Mouse (Mus musculus) limb, embryonic 12.5 days (tissue): ENCODE data around the gene Slc22a16. TPM values are rescaled to one million over a fixed set of nuclear protein-coding genes. Genes with fewer than 3 reads are reported as not detected.
A peak's percentile ranks its signal among the peaks of the same experiment; 100 is the strongest.
"Not testable (repeated sequence)": the region's sequence is repeated elsewhere in the genome, so short reads cannot be mapped to it uniquely, and the experiment has no call there.

Source experiments
- ATAC-seq: fragments of 200-750 bp; cut with Nextera tagmentation; 2 replicates; pipeline ENCODE4 v1.8.0; 2017; ENCODE audit warnings: low read depth, moderate TSS enrichment; ENCODE audit not compliant: insufficient number of reproducible peaks, insufficient read depth, low FRiP score, low TSS enrichment
- H3K27ac ChIP-seq: fragments of 300-500 bp; sonication (generic); 2 replicates; pipeline ENCODE4 v1.5.1; 2016; ENCODE audit warnings: mild to moderate bottlenecking, moderate library complexity
- H3K27me3 ChIP-seq: fragments of 300-500 bp; sonication (generic); 2 replicates; pipeline ENCODE4 v1.6.1; 2016; ENCODE audit warnings: mild to moderate bottlenecking, moderate library complexity
- H3K36me3 ChIP-seq: fragments of 300-500 bp; sonication (generic); 2 replicates; pipeline ENCODE4 v1.6.1; 2016; ENCODE audit warnings: mild to moderate bottlenecking, moderate library complexity
- H3K4me1 ChIP-seq: fragments of 300-500 bp; sonication (generic); replicated peaks from 2 replicates; pipeline ENCODE4 v1.6.1; 2016
- H3K4me2 ChIP-seq: fragments of 300-500 bp; sonication (generic); 2 replicates; pipeline ENCODE4 v1.6.1; 2016; ENCODE audit warnings: mild to moderate bottlenecking, moderate library complexity
- H3K4me3 ChIP-seq: fragments of 300-500 bp; sonication (generic); replicated peaks from 2 replicates; pipeline ENCODE4 v1.5.1; 2016; ENCODE audit warnings: mild to moderate bottlenecking
- H3K9ac ChIP-seq: fragments of 300-500 bp; sonication (generic); replicated peaks from 2 replicates; pipeline ENCODE4 v1.6.1; 2016; ENCODE audit warnings: mild to moderate bottlenecking, moderate library complexity
- H3K9me3 ChIP-seq: fragments of 300-500 bp; sonication (generic); 2 replicates; pipeline ENCODE4 v1.6.1; 2016; ENCODE audit warnings: mild to moderate bottlenecking, moderate library complexity
- WGBS: fragments of 180-500 bp; shearing (Covaris S2); methylation state at CpG from one replicate; pipeline ENCODE4 v1.1.7; 2016; 5-methylcytosine and 5-hydroxymethylcytosine counted together
- polyA plus RNA-seq: library from polyadenylated mRNA; unstranded; fragments of >200 nt; fragmentation: Nextera tagmentation; extraction: Ambion mirVana; gene quantifications from 2 replicates; pipeline ENCODE4 v1.2.1, GENCODE M21; 2016

The Slc22a16 gene
- polyA plus RNA-seq, 1 experiment from 2014 or later, result not detected

DNA sequence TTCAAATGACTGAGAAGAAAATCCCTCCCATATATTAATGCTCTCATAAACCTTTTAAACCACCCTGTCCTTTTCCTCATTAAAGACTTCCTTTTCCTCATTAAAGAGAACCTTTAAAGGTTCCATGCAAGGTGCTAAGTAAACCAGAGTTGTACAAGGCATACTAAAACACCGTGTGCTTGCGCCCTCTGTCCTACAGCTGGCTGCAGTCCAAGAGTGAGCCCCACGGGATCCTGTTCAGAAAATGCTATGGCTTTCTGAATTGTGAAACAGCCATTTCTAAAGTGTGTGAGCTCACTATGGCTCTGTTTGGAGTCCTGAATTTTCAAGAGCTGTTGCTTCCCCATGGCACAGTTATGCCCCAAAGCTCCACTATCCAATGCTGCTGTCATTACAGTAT lies 39.5 kb upstream of the Slc22a16 start:
- 33% methylated on average over 3 of the region's 3 CpGs for WGBS
- peak; percentile 84; the same call in 1 of the 2 replicates for ATAC-seq
- Histone ChIP-seq H3K27ac (no peak overlapping the region), H3K4me1 (peaks cover 16% of the 10 kb centered on the region), H3K9me3 (peaks cover 16% of the 10 kb centered on the region), H3K4me2 (no peak overlapping the region), H3K27me3 (peaks cover 24% of the 10 kb centered on the region), H3K36me3 (no peaks in the 10 kb centered on the region), H3K9ac (no peak overlapping the region), H3K4me3 (no peak overlapping the region)

DNA sequence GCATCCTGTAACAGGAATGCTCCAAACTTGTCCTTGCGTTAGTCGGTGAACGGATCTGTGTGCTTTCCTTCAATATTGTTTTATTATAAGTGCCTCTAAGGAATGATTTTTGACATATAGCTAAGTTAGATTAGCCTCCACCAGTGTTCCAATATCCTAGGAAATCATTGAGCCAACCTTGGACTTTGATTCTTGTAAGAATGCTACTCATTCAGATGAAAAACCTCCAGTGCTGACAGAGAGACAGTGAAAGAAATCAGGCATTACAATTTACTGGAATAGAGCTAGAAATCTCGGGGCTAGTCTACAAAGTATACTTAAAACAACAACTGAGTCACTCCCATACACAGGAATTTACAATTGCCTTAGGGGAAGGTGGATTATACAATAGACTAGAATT lies 37.5 kb upstream of the Slc22a16 start:
- not testable (repeated sequence) for H3K36me3 ChIP-seq, ATAC-seq, H3K4me3 ChIP-seq, H3K4me2 ChIP-seq, H3K27me3 ChIP-seq, H3K9ac ChIP-seq, H3K27ac ChIP-seq
- WGBS, result 92% methylated on average over 4 of the region's 4 CpGs
- Histone ChIP-seq H3K4me1 (peaks cover 12% of the 10 kb centered on the region), H3K9me3 (peaks cover 16% of the 10 kb centered on the region)

DNA sequence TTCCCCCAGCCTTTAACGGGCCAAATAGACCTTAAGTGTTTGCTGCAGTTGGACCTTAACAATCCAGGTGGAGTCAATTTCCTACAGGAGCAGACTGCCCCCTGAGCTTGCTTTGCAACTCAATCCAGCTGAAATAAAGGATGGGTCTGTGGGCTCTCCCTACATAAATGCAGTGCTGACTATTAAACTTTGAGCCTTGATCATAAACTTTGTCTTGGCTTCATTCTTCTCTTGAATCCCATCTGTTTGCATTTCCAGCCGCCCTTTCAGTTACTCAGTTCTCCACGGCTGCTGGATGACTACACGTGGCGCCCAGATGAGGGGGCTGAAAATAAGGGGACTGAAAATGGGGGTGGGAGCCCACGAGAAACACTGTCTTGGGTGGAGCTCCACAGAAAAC lies 28.8 kb upstream of the Slc22a16 start:
- H3K4me3 ChIP-seq, result no peak overlapping the region
- H3K27ac ChIP-seq, result peak overlapping the region; percentile 31; the same call in 1 of the 2 replicates
- no peak for ATAC-seq
- no peaks in the 10 kb centered on the region for H3K36me3 ChIP-seq
- H3K27me3 ChIP-seq, result no peaks in the 10 kb centered on the region
- peaks cover 15% of the 10 kb centered on the region for H3K9me3 ChIP-seq
- peaks cover 9% of the 10 kb centered on the region for H3K4me1 ChIP-seq
- no peak overlapping the region for H3K9ac ChIP-seq
- WGBS, result 21% methylated on average over 6 of the region's 6 CpGs
- no peak overlapping the region for H3K4me2 ChIP-seq

DNA sequence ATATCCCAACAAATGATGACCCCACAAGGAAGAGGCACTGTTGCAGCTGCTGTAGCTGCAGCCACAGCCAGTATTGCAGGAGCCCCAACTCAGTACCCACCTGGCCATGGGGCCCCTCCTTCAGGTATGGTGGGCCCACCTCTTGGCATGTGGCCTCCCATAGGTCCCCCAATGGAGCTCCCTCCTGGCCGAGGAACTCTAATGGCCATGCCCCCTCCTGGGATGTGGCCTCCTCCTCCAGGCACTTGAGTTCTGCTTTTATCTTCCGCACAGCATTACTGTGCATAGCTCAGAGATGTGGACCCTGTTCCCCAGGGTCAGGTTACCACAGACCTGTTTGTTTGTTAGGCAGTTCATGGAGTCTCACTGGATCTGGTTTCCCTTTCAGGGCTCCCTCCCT lies 20.8 kb upstream of the Slc22a16 start:
- H3K27me3 ChIP-seq, result no peaks in the 10 kb centered on the region
- no peak overlapping the region for H3K4me3 ChIP-seq
- 23% methylated on average over 2 of the region's 2 CpGs for WGBS
- no peak for ATAC-seq
- no peaks in the 10 kb centered on the region for H3K9me3 ChIP-seq
- peaks cover 10% of the 10 kb centered on the region for H3K4me1 ChIP-seq
- H3K9ac ChIP-seq, result no peak overlapping the region
- no peaks in the 10 kb centered on the region for H3K36me3 ChIP-seq
- H3K27ac ChIP-seq, result no peak overlapping the region
- H3K4me2 ChIP-seq, result no peak overlapping the region

DNA sequence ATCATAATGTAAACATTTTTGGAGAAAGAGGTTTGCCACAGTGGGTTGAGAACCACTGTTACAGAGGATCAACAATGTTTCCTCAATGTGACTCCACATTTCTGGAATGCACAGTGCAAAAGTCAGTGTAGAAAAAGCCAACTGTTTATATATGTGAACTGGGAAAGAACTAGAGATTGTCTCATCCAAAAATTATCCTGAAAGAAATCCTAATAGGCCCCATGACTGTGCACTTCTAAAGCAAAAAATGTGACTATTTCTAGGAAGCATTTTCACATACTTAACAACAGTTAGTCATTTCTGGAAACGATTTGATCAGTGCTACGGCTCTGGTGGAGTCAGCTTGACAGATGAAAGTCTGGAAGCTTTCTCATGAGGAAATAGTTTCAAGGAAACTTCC lies 18.3 kb upstream of the Slc22a16 start:
- no peaks in the 10 kb centered on the region for H3K9me3 ChIP-seq
- 42% methylated on average over 2 of the region's 2 CpGs for WGBS
- H3K27me3 ChIP-seq, result no peaks in the 10 kb centered on the region
- ATAC-seq, result no peak
- no peak overlapping the region for H3K4me2 ChIP-seq
- H3K27ac ChIP-seq, result no peak overlapping the region
- H3K4me1 ChIP-seq, result peaks cover 10% of the 10 kb centered on the region
- H3K9ac ChIP-seq, result no peak overlapping the region
- no peaks in the 10 kb centered on the region for H3K36me3 ChIP-seq
- H3K4me3 ChIP-seq, result no peak overlapping the region

DNA sequence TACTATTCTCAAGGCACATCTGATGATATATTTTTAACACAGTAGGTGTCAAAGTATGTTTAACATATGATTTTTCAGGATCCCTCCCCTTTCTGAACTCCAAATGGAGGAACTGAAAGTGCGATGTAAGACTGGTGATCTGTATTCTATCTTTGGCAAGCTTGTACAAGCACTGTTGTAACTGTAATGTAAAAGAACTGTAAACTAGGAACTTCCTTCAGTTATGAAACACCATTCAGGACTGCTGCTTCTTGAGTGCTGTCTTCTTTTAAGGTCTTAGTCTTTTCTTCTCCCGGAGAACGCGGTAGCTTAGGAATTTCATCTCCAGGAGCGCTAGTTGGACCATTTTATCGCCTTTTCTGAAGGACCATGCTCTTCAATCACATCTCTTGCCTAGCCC lies 4.4 kb upstream of the Slc22a16 start:
- H3K4me2 ChIP-seq, H3K36me3 ChIP-seq, H3K4me1 ChIP-seq, H3K4me3 ChIP-seq, H3K27me3 ChIP-seq, H3K9ac ChIP-seq, H3K27ac ChIP-seq, ATAC-seq: not testable (repeated sequence)
- peaks cover 11% of the 10 kb centered on the region; the same call in 1 of the 2 replicates for H3K9me3 ChIP-seq
- 98% methylated on average over 6 of the region's 6 CpGs for WGBS

DNA sequence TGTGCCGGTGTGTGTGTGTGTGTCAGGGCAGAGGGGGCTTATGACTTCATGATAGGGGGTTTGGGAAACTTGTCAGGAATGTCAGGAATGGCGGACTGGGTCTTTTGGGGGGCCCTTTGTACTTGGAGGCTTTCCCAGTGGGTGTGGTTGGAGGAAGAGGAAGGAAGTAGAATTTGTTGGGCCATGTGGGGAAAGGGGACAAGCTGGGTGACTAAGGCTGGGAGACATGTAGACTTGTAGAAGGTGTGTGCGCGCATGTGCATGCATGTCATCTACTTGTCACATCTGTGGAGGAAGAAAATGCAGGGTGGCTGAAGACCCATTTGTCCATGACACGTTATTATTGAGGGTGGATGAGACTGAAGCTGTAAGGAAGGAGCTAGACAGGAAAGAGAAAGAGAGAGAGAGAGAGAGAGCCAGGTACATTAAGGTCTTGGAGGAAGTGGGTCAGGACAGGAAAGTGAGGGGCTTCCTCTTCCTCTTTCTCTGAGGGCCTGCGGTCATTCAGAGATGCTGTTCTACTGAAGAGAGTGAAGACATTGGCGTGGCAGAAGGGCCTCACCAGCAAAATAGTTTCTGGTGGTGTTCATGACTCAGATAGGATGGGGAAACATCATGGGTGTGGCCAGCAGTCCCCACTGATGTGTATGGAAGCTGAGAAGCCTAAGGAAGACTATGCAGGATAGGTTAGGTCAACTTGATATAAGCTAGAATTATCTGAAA lies 5.9 kb downstream of the Slc22a16 start:
- 90% methylated on average over 7 of the region's 7 CpGs for WGBS

DNA sequence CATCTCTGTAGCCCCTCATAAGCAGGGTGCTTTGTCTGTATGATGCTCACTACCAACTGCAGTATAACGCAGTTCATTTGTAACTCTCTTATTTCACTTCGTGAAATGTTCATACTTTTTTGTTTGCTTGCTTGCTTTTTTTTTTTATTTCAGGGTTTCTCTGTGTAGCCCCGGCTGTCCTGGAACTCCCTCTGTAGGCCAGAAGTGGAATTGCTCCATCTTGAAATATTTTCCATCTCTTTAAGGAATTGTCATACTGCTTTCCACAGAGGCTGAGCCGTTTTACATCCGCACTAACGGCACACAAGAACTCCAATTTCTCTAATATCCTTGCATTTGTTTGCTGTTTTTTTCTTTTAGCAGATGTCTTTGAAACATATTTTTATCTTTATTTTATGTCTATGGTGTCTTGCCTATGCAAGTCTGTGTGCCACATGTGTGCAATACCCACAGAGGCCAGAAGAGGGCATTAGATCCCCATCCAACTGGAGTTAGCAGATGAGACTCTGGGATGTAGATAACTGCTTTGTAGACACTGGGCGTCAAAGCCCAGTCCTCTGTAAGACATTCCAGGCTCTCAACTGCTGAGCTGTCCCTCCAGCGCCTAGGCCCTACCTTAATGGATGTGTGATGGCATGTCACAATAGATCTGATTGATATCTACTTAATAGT lies 13.6 kb downstream of the Slc22a16 start:
- ATAC-seq, result no peak
- 79% methylated on average over 8 of the region's 8 CpGs for WGBS
- H3K27me3 ChIP-seq, result no peaks in the 10 kb centered on the region
- no peaks in the 10 kb centered on the region for H3K4me1 ChIP-seq
- no peak overlapping the region for H3K4me2 ChIP-seq
- 0 out of 2 replicates have a peak, but pooled peaks cover 7% of the 10 kb centered on the region for H3K9me3 ChIP-seq
- H3K27ac ChIP-seq, result no peak overlapping the region
- no peak overlapping the region for H3K9ac ChIP-seq
- H3K4me3 ChIP-seq, result no peak overlapping the region
- H3K36me3 ChIP-seq, result no peaks in the 10 kb centered on the region

More for the DNA sequence above, 5.9 kb downstream of the Slc22a16 start:
- H3K4me2 ChIP-seq, result no peak overlapping the region
- no peak overlapping the region for H3K4me3 ChIP-seq
- no peak for ATAC-seq
- H3K9ac ChIP-seq, result no peak overlapping the region
- no peak overlapping the region for H3K27ac ChIP-seq
- no peaks in the 10 kb centered on the region for H3K4me1 ChIP-seq
- 0 out of 2 replicates have a peak, but pooled peaks cover 5% of the 10 kb centered on the region for H3K9me3 ChIP-seq
- H3K36me3 ChIP-seq, result no peaks in the 10 kb centered on the region
- H3K27me3 ChIP-seq, result no peaks in the 10 kb centered on the region

DNA sequence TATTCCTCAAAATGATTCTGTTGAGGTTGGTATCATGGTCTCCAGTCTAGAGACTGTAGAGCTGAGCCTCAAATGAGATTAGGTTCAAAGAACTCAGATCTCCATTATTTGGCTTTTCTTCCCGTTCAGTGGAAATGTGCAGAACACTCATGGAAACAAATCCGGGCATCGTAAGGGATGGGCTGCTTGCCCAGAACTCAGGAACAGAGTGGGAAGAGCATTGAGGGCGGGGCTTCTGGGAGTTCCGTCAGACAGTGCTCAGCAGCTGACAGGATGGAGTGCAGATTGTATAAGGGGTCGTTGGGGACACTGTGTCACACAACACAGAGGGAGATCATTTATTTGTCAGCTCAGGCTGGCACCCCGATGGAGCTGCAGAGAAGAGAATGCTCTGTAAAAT lies 22.1 kb downstream of the Slc22a16 start:
- WGBS, result 70% methylated on average over 7 of the region's 7 CpGs
- H3K27me3 ChIP-seq, result no peaks in the 10 kb centered on the region
- H3K4me3 ChIP-seq, result no peak overlapping the region
- no peak overlapping the region for H3K9ac ChIP-seq
- no peak for ATAC-seq
- no peaks in the 10 kb centered on the region for H3K4me1 ChIP-seq
- H3K27ac ChIP-seq, result no peak overlapping the region
- no peaks in the 10 kb centered on the region for H3K36me3 ChIP-seq
- no peak overlapping the region for H3K4me2 ChIP-seq
- H3K9me3 ChIP-seq, result no peaks in the 10 kb centered on the region

DNA sequence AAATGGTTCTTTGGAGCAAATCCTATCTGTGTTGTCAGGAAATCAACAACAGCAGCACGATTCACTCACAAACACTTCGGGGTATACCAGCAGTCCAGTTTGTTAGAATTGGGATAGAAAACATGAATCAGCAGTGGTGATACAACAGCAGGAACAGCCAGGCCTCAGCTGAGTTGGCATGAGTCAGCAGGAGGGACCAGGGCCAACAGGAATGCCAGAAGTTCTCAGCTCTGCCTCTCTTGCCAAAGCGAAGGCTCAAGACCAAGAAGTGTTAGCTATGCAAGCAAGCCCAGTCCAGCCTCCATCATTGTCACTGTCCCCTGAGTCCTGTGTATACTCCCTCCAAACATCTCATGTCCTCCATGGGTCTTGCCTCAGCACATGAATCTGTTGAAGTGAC lies 27.0 kb downstream of the Slc22a16 start:
- no peak overlapping the region for H3K4me2 ChIP-seq
- no peak for ATAC-seq
- H3K27ac ChIP-seq, result no peak overlapping the region
- no peak overlapping the region for H3K4me3 ChIP-seq
- no peaks in the 10 kb centered on the region for H3K27me3 ChIP-seq
- no peaks in the 10 kb centered on the region for H3K36me3 ChIP-seq
- H3K4me1 ChIP-seq, result no peaks in the 10 kb centered on the region
- 87% methylated on average over 3 of the region's 3 CpGs for WGBS
- H3K9ac ChIP-seq, result no peak overlapping the region
- H3K9me3 ChIP-seq, result no peaks in the 10 kb centered on the region

DNA sequence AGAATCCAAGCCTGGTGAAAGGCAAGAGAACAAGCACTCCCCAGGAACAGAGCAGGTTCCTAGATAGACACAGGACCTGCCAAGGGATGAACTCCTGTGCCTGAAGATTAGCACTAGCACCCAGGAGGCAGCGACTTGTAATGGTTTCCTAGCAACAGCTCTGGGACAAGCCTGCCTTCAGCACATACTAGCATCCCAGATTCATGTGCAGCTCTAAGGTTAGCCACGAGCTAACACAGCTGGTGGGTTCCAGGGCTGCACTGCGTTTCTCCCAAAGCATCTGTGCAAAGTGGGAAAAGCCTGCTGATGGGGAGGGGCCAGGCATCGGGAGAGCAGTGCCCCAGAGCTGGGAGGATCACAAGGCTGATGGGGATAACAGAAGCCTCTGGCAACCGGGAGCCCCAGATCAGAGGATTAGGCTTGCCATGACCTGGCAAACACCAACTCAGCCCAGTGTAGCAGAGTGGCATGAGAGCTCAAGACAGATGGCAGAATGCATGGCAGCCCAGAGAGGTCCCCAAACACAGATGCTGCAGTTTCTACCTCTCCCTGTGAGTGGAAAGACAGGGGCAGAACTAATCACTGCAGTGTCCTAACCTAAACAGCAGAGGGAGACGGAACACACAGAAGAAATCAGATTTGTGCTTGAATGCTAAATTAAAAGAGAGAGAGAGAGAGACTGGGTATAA lies 34.7 kb downstream of the Slc22a16 start:
- no peak for ATAC-seq
- 56% methylated on average over 6 of the region's 6 CpGs for WGBS
- Histone ChIP-seq H3K27ac (no peak overlapping the region), H3K4me2 (no peak overlapping the region), H3K9ac (no peak overlapping the region), H3K4me3 (no peak overlapping the region), H3K9me3 (peaks cover 12% of the 10 kb centered on the region; the same call in 1 of the 2 replicates), H3K4me1 (no peaks in the 10 kb centered on the region), H3K27me3 (no peaks in the 10 kb centered on the region), H3K36me3 (no peaks in the 10 kb centered on the region)
